Mouse (Mus musculus): ENCODE measurements around the gene Ccdc124.
"Not testable (repeated sequence)": the region's sequence is repeated elsewhere in the genome, so short reads cannot be mapped to it uniquely, and the experiment has no call there.

The Ccdc124 gene

DNA sequence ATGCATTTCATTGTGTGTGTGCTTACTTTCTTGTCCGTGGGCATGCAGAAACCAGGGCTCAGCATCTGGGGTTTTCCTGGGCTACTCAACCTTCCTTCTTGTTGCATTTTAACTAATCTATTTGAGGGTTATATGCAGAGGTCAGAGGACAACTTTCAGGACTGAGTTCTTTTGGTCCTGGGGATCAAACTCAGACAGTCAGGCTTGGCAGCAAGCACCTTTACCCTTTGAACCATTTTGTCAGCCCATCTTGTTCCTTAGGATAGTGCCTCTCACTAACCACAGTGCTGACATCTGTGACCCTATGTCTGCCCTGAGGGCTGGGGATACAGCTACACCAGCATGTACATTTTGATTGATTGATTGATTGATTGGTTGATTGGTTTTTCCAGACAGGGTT, 45.9 kb downstream of the Ccdc124 start:
- no peak for DNase-seq (ENCODE audit: extremely low read depth, insufficient read length, low spot score)

DNA sequence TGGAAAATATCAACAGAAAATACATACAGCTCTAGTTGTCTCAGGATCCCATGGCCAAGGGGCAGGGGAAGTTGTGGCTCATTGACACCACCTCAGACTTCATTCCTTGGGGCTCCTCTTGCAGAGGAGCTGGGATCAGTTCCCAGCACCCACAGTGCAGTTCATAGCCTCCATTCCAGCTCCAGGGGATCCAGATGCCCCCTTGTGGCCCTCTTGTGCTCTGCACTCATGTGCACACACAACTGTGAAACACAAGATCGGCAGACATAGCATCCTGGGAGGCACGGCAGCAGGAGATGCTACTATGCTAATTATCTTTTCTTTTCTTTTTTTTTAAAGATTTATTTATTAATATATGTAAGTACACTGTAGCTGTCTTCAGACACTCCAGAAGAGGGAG, 46.7 kb downstream of the Ccdc124 start:
- no peak for DNase-seq (ENCODE audit: extremely low read depth, insufficient read length, low spot score)

DNA sequence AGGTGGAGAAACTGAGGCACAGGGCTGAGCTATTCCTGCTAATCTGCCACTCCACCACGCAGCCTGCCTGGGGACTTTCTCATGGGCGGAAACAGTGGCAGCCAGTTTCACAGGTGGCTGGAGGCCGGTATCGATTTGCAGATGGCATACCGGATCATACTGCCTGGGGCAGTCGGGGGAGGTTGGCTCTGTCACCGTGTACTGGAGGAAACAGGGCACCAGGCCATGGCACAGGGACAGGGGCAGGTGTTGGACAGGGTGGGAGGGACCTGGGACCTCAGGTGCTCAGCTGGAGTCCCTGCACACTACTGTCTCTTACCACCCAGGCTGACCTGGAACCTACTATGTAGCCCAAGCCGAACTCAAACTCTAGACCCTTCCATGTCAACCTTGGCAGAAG, 47.9 kb downstream of the Ccdc124 start:
- DNase-seq (ENCODE audit: extremely low read depth, insufficient read length, low spot score), result no peak

DNA sequence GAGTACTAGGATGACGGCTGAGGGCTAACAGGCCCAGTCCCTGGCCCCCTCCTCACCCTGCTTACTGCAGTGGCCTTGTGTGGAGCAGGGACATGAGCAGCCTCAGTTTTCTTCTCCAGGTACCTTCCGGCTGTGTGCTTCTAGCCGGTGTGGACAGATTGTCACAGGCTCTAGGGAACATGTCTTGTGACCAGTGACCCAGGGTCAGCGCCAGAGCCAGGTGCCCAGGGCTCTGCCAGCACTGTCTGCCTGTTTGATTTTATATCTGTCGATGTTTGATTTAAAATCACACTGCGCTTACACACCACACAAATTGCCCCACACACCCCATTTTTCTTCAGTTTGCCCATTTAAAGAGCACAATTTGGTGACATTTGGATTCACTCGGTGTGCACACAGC, 49.9 kb downstream of the Ccdc124 start:
- DNase-seq (ENCODE audit: extremely low read depth, insufficient read length, low spot score), result no peak

DNA sequence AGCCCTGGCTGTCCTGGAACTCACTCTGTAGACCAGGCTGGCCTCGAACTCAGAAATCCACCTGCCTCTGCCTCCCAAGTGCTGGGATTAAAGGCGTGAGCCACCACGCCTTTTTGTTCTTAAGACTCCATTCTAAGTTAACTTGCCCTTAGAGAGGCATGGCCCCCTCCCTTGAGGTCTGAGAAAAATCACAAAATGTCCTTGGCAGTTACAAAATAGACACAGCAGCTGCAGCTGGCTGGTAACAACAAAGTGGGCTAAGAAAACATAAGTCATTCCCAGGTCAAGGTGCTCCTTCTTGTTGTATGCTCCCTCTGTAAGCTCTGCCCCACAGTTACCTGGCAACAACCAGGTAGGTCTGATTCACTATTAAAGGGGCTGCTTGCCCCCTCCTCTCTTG, 51.1 kb downstream of the Ccdc124 start:
- not testable (repeated sequence) for DNase-seq (ENCODE audit: extremely low read depth, insufficient read length, low spot score)

DNA sequence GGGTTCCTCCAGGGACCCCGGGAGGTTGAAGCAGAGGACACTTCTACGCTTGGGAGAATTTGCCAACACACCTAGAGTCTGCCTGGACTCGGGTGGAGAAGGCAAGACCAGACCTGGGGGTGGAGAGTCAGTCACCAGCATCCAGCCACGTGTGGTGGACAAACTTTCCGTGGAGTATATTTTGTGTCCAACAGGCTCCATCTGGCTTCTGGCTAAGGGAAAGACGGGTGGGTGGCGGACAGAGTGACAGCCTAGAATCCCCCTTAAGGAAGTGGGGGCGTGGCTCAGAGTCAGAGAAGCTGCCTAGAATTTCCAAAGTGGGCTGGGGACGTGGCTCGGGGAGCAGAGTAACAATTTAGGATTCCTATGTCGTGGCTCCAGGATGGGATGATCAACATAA, 51.7 kb downstream of the Ccdc124 start:
- DNase-seq (ENCODE audit: extremely low read depth, insufficient read length, low spot score), result no peak

DNA sequence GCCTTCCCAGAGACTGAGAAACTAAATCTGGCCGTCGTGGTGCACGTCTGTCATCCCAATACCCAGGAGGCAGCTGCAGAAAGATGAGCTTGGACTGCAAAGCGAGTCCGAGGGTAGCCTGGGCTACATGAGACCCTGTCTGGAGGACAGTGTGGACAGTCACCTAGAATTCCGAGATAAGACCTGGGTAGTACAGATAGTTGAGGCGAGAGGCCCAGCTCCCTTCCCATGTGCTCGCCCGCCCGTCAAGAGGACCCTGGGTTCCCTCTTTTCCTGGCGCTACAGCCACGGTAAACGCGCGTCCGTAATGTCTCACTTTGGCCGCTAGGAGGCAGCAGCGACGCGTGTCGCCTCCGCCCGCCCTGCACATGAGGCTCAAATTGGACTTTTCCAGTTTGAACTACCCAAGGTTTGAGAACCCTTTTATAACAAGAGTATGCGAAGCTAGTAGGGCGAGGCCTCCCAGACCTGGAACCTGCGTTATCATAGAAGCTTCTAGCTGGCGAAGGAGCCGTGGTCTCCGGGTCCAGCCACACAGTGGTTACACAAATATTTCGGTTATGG, 52.3 kb downstream of the Ccdc124 start:
- peak; percentile 64 for DNase-seq (ENCODE audit: extremely low read depth, insufficient read length, low spot score)

DNA sequence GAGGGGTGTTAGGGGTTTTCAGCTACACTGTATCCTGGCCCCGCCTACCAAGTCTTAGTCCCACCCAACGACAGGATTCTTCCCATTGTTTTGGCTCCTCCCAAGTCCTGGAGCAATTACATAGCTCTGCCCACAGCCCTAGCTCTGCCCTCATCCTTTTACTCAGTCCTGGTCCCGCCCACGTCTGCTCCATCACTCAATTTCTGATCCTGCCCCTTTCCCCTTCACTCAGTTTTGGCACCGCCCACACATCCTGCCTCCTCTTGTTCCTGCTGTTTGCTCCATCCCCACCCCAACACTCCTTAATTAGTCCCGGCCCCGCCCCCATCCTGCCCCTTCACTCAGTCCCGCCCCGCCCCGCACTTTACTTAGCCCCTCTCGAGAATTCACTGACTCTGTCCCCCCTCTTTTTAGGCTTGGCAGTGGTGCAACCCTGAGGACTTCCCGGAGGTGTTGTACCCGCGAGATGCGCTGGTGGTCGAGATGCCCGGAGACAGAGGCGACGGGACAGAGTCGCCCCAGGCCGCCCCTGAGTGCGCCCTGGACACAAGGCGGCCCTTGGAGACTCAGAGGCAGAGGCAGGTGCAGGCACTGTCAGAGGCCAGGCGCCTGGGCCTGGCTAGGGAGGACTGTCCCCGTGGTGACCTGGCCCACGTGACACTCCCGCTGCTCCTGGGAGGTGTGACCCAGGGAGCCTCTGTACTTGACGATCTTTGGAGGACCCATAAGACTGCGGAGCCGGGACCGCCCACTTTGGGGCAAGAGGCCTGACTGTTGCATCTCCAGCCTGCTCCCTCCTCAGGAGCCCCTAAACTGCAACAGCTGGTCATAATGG, 53.4 kb downstream of the Ccdc124 start:
- DNase-seq (ENCODE audit: extremely low read depth, insufficient read length, low spot score), result peak; percentile 62
